Mouse (Mus musculus) layer of hippocampus, adult 18-20 months (tissue): ENCODE data around the gene Tmcc1. TPM values are rescaled to one million over a fixed set of nuclear protein-coding genes. Genes with fewer than 3 reads are reported as not detected.

Experiments
- DNase-seq, 2 experiments: peaks; one replicate each; pipeline ENCODE4 v3.0.0; 2022; ENCODE audit warnings: low spot score in 2 of 2
- total RNA-seq, 2 experiments: library from RNA; stranded (reverse); gene quantifications; 2 replicates each; pipeline ENCODE4 v1.2.3; 2021

The Tmcc1 gene
- total RNA-seq, 2 experiments from 2014 or later: 82.0 to 91.7 TPM

DNA sequence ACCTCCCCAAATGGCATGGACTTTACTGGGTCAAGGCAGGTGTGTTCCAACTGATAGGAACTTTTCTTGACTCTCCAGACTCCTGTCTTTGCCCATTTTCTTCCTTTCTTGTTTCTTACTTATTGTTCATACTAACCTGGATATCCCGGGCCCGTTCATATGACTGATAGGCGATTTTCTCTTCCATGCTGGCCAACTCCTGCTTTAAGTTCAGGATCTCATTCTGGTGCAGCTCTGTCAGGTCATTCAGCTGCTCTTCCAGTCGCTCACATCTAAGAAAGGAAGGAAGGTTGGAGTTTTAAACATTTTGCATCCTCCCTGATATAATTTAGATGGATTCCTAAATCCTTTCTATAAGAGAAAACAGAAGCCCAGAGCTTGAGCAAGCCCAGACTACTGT is 168.6 kb downstream of the Tmcc1 start:
- no peak for DNase-seq

DNA sequence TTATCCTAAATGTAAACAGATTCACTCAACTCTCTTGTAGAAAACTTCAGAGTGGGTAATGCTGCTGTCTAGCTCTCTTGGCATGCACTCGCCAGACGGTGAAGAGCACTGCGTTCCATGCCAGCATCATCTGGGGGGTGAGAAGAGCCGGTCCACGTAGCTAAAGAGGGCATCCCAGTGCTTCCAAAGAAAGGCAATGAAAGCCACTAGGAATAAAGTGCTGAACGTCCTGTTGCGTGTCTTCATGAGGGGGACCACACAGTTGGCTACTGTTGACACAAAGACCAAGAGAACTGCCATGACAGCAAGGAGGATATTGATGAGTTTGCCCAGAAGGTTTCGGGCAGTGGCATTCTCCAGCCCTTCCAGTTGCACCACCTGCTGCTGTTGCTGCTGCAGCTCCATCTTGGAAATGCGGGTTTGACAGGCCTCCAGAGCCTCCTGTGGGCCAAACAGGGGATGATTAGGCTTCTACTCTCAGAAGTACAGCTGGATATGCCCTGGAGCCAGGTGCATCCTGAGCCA is 171.3 kb downstream of the Tmcc1 start:
- DNase-seq: peak in 1 of 2 experiments; percentile 19

DNA sequence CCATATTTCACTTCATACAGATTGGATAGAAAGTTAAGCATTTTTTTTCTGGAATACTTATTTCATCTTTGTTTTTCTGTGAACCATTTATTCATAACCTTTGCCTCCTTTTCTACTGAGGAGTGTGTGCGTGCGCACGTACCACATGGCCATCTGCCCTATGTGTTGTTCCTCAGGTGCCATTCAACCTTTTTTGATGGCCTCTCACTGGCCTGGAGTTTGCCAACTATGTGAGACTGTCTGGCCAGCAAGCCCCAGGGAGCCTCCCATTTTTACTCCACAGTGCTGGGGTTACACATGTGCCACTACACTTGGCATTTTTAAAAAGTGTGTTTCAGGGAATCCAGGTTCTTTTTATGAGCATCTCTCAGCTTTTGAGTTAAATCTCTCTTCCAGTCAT is 177.4 kb downstream of the Tmcc1 start:
- DNase-seq: no peak

DNA sequence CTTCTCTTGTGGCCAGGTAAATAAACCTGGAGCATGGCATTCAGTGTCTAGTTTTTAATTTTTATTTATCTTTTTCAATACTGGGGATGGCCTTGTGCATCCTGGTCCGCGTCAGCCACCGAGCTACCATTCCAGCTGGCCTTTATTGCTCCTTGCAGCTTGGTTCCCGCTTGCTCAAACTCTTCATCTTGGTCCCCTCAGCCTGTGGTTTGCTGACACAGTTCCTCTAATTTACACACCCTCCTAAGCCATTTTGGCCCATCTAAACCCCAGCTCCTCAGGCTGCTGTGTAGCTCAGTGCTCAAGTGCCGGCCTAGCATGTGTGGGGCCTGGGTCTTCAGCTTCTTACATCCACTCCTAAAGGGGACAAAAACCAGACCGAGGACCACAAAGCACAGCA is 179.2 kb downstream of the Tmcc1 start:
- no peak for DNase-seq

DNA sequence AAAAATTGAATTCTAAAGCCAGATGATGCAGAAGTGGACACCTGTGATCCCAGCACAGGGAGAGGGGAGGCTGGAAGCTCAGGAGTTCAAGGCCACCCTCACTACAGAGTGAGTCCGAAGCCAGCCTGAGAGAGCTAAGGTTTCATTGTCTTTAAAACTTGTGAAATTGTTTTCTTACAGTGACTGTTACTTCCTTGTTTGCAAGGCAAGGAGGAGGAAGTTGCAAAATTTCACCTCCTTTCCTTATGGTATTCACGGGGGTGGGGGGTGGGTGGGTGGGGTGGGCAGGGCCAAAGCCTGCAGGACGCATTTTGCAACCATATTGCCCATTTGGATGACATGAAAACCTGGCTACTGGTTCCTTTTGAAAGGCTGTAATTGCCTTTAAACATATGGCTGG is 179.6 kb downstream of the Tmcc1 start:
- DNase-seq: no peak

DNA sequence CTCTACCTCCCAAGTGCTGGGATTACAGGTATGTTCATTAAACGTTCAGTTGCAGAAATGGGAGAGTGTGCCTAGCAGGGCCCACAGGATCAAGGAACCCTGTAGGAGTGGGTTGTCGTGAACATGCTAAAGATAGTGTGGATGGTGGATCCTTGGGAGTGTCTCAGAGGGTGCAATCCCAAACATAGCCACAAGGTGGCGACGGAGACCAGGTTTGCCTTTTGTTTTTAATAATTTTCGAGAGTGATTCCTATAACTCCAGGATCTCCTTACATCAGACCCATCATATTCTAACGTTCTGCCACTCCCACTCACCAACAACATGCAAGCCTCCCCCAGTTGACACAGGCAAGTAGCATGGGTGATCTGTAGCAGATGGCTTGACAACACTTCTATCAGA is 182.7 kb downstream of the Tmcc1 start:
- peak; percentile 76 to 95 for DNase-seq

DNA sequence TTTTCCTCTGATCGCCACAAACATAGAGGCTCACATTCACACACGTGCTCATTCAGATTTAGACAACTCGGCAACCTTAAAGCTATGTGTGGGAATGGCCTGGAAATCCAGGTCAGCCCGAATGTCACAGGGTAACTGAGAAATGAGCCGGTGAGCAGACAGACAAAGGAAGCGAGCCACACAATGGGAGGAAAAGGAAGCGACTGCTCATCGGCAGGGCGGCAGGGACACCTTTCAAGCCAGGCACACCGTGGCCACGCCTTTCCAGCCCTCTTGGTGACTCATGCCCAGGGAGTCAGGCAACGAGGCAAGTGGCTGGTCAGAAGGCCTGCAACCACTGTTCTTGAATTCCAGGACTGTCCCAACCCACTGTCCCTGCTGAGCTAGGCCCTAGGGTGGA is 183.9 kb downstream of the Tmcc1 start:
- no peak for DNase-seq

DNA sequence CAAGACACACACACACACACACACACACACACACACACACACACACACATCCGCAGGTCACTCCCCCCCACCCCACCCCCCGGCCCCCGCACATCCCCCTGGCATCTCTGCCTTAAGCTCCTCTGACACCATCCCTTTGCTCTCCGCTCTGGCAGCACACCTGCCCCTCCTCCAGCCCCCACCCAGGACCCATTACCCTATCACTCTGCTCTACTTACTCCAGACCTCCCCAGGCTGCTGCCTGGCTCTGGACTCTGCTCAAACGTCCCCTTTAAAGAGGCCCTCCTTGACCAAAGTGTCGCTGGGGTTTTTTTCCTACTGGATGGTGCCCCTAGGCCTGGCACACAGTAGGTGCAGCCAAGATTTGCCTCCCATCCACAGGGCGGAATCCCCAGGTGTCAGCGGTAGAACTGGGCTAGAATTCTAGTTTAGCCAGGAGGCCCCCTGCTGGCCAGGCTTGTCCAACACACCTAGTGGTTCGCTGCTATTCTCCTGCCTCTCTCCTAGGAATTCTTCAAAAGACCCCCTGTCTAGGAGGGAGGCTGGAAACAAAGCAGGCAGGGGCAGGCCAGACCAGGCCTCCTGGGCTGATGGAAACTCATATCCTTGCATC is 185.6 kb downstream of the Tmcc1 start:
- DNase-seq: peak in 1 of 2 experiments; percentile 74

DNA sequence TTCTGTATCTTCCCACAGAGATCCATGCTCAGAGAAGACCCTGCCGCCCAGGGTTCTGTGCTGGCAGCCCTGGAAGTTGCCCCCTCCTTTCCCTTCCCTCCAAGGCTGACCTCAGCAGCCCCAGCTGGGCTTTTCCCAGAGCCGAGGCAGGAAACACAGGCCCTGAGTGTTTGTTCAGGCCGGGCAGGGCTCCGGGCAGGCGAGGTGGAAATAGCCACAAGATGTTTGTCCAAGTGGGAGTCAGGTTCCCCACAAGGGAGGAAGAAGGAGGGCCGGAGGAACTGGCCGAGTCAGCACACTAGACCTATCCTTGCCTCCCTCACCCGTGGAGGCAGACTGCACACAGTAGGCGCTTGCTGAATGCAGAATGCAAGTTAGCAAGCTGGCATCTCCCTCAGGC is 186.6 kb downstream of the Tmcc1 start:
- no peak for DNase-seq

DNA sequence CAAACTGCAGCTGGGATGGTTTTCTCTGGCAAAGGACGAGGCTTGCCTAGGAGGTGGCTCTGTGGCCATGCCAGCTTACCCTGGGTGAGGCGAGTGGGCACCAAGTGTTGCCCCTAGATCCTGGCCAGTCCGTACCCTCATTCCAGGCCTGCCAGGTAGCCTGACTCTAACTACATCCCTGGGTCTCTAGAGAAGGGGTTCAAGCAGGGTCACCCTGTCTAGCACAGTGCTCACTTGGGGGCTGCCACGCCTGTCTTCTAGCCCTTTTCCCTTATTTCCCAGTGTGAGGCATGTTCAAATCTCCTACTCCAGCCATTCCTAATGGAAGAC is 187.4 kb downstream of the Tmcc1 start:
- DNase-seq: no peak

DNA sequence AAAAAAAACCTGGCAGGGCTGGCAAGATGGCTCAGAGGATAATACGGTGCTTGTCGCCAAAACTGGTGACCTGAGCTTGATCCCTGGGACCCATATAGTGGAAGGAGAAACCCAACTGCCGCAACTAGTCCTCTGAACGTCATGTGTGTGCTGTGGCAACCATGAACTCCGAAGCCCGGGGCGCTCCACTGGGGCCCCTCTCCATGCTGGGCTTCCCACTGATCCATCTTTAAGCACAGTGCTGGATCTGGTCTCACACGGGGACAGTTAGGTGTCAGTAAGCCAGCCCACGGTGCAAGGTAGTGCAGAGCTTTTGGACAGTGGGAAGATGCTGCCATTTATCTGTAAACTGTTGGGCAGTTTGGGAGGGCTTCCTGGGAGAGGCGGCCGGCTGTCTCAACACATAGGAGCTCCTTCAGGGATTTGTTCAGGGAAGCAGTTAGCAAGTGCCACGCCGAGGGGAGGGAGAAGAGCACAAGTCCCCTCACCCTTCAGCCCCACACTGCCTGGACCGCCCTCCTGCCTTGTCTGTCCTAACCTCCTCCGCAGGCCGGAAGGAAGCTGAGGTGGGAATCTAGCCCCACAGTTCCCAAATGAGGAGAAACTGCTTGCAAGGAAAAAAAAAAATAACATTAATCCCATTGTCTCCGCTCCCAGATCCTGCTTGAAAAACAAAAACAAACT is 187.9 kb downstream of the Tmcc1 start:
- DNase-seq: no peak

DNA sequence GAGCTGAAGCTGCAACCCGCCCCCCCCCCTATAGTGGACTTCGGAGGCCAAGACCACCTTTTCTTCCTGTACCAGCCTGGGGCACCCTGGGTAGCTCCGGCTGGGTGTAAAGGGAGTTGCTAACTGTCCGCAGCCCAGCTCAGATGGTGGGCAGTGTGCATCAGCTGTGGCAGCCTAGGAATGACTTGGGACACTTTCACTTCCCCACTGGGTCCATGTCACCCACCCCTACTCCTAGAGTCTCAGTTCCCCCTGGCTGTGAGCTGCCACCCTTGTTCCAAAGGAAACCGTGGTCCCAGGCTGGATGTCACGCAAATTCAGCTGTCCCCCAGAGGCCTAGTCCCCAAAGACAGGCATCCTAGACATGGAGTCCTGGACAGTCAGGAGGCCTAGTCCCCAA is 188.6 kb downstream of the Tmcc1 start:
- DNase-seq: no peak

DNA sequence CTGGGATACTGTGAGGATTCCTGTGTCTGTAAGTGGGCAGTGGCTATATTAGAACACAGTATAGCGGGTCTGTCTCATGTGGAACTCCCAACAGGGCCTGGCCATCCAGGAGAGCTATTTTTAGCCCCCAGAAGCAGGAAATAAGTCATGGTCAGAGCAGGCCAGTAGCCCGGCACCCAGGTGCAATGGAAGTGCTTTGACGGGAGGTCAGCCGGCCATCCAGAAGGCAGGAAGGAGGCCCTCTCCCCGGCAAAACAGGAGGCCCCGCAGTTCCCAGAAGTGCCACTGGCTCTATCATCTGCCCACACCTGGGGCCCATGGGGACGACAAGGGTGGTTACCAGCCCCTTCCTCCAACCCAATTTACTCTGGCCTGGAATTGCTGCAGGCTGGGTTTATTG is 189.2 kb downstream of the Tmcc1 start:
- no peak for DNase-seq

DNA sequence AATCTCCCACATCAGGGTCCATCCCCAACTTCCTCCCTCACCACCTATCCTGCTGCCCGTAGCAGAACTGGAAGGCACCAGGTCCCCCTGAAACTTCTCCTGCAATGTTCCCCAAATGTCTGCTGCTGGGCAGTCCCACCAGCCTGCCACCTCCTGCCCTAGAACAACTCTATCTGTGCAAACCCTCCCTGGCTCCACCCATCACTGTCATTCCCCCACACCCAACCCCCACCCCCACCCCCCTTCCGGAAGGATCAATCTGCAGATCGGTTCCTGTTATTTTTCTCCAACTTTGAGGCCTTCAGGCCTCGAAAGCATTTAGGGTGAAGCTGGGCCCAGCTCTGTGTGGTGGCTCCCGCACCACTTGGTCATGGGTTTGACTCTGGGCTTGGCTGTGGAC is 189.8 kb downstream of the Tmcc1 start:
- DNase-seq: no peak

DNA sequence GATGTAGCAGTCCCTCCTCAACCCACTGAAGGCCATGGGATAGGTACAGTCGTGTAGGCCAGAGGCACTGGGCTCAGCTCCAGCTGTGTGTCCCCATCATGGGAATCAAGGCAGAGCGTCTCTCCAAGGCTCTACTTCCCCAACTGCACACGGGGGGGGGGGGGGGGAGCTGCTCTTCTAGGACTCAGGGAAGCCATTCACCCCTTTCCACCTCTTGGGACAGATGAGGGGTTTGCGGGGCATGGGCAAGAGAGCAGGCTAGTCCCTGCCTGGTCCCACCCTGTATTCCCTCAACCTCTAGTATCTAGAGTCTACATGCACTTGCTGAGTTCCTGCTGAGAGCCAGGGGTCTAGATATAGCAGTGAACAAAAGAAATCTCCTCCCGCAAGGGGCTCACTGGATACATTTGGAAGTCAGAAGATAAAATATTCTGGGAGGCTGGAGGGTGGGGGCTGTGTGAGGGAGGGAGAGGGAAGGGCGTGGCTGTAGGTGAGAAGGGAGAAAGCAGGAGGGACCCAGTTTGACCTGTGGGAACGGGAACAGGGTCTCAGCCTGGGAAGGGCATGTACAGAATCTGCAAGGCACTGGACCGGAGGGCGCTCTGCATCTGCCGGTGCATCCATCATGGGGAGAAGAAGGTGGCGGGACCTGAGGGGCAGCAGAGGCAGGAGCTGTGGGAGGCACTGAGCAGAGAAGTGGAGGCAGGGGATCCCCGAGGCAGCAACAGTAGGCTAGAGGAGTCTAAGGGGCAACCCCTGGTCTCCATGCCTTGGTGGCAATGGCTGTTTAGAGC is 190.8 kb downstream of the Tmcc1 start:
- DNase-seq: no peak

DNA sequence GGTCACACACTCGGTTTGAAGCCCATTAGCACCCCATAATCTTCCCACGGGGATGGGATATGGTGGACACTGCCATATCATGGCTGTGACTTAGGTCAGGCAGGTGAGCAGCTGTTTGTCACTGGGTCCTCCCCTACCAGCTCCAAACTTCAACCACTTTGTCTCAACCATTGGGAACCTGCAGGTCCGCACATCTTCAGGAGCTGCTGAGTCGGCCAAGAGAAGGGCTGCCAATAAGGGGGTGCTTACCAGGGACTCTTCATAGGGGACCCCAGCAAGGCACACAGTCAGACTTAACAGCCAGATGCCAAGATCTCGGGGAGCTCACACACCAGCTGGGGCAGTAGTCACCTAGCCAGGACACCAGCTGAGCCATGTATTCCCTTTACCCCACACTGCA is 192.4 kb downstream of the Tmcc1 start:
- DNase-seq: no peak

DNA sequence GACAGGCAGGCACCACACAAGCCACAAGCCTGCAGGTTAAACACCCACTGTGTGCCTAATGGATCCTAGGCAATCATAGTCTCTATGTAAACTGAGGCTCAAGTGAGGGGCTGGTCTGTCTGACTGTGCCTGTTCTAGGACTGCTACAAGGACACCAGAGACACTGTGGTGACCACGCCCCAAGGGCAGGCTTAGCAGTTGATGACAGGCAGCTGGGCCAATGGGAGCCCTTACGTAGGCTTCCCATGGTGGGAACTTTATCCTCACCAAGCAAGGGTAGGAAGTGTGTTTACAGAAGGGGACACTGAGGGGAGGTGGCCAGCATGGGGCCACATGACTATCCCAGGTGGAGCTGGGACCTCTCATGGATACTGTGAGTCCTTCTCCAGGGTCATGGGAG is 194.1 kb downstream of the Tmcc1 start:
- no peak for DNase-seq

DNA sequence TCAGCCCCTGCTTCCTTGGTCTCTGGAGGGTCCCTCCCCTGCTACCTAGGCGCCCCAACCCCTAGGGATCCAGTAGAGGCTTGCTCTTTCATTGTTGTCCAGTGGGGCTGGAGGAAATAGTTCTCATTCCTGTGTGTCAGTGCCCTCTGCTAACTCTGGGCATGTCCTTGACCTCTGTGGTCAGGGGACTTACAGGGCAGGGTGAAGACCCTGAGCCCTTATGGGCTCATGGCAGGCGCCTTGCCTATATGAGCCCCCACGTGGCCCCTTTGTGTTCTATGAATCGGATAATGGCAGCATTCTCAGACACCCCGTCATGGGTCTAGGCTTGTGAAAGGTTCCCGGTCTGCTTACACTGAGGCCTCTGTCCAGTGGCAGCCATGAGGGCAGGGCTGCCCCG is 194.5 kb downstream of the Tmcc1 start:
- no peak for DNase-seq

DNA sequence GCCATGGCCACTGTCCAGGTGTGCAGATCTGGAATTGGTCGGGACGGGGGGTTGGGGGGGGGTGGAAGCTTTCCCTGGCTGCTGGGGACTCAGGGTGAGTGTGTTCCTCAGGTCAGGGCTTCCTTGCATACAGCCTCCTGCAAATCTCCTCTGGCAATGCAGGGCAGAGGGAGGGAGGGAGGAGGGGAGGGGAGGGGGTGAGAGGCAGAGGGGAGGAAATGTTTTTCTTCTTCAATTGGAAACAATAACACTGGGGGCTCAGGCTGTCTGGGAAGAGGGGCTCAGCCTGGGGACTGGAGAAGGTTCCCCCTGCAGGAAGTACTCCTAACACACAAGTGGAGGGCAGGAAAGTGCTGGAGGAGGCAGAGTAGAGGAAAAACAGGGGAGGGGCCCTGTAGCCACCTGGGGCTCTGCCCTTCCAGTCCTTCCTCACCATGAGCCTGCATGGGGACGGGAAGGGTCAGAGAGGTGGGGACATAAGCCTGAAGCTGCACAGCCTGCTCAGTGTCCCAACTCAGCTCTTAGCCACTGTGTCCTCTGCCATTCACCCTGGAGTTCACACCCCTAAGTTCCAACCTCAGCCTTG is 195.5 kb downstream of the Tmcc1 start:
- DNase-seq: no peak

DNA sequence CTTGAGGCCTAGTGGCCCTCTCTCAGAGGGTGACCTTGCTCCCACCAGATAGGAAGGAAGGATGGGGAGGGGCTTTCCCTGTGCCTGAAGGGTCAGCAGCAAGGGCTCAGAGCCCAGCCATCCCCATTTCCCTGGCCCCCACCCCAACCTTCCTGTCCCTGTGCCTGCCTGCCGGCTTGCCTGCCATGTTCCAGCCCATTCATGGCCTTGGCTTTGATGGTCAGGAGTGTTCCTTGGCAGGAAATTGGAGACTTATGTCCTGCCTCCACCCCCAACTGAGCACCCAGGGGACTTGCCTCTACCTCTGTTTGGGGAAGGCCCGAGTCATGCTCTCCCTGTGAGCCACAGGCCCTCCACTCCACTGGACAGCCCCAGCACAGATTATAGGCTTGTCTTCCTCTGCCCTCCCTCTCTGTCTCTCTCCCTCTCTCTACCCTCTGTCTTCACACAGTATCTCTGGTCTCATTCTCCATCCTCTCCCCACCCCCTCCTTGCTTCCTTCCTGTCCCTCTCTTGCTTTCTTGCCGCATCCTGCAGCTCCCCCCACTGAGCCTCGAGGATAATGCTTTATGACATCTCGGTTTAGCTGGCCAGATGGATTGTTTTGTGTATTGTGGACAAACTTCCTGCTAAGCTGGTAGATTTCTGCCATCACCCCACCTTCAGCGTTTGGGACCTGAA is 197.0 kb downstream of the Tmcc1 start:
- DNase-seq: no peak

DNA sequence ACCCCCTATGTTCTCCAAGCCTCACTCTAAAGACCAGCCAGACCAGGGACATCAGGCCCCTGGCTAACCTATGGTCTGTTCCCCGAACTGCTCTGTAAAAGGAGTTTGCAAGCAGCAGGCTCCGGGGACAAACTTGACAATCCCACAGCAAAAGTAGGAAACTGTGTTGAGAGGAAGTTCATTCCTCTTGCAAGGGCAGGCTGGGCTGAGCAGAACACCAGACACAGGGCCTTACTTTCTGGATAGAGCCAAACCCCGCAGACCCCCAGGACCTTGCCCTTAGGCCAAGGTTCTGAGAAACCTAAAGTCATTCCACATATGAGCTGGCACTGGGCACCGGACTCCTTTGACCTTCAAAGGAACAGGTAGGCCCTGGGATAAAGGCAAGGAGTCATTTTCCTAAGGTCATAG is 197.8 kb downstream of the Tmcc1 start:
- DNase-seq: no peak
